9 mouse cellular contexts compared by ENCODE assay signal in the genomic region with DNA sequence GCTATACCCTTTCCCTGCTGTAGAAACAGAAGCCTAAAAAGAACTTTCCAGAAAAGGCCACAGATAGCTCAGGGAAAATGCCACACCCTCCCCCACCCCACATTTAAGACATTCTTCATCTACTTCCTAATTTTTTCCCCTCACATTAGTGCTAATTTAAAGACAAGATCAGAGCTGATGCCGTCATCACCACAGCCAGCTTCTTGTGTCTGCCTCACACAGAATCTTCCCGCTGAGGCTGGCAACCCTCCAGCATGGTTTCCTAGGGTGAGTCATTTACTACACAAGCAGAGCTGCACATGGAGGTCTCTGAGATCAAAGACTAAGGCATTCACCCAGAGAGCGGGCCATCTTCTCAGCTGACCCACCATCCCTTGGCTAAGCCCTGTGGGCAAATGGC. TPM values are rescaled to one million over a fixed set of nuclear protein-coding genes. Genes with fewer than 3 reads are reported as not detected.
DNase-seq lines count a peak whose midpoint lies in the region; ATAC-seq lines count a peak whose summit lies in the region.
"Had no signal": no experiment of that assay in that cellular context is flagged by ENCODE, and none has a peak within 500 bp of the region (broad histone marks: within the 10 kb centered on the region; RNA-seq: fewer than 3 reads in every experiment).

No protein-coding gene starts in this region.

- ATAC-seq in erythroblast, adult 5-6 weeks (replicated peaks; ENCODE audit: low FRiP score, poor library complexity, severe bottlenecking), result no peak

- DNase-seq in layer of hippocampus, adult 18-20 months (ENCODE audit: low spot score in 2 of 2), result peak; percentile 29 to 36
- no peak for DNase-seq in layer of hippocampus, adult 9-11 months
- DNase-seq in adrenal gland, adult 18-20 months (ENCODE audit: low spot score in 2 of 2), result peak; percentile 73 to 81
- DNase-seq in frontal cortex, adult 2 months (ENCODE audit: extremely low spot score in 1 of 2, low spot score in 1 of 2), result peak; percentile 38 to 79
- peak; percentile 26 for DNase-seq in lung, postnatal 25 days (ENCODE audit: low spot score)
- no peak for DNase-seq in B cell, adult 2 months
- DNase-seq in layer of hippocampus, postnatal 14 days (ENCODE audit: low spot score in 2 of 2), result no peak
- DNase-seq: liver, embryonic 13.5 days had no signal

RNA-seq across cellular contexts. Expression of gene C1qtnf2, which starts 21.5 kb away (rescaled TPM):
- total RNA-seq in layer of hippocampus, adult 18-20 months (2021), result 1 to 10 TPM in 1 of 2 experiments, under 1 TPM in 1; 0.74 to 2.0 TPM
- total RNA-seq in adrenal gland, adult 18-20 months (2021), result 1 to 10 TPM; 7.7 to 8.7 TPM
- polyA plus RNA-seq in frontal cortex, adult 2 months (2012; rRNA removed), result 3.5 TPM in 2 replicates
- 1 to 10 TPM; 3.1 to 3.6 TPM for total RNA-seq in layer of hippocampus, postnatal 14 days (2021)
- not detected in 2 replicates for total RNA-seq in erythroblast, adult 5-6 weeks (2015; ENCODE audit: low replicate concordance)
- total RNA-seq in erythroblast, adult 5-6 weeks (2017; ENCODE audit: low replicate concordance), result not detected in 2 replicates

RNA-seq across cellular contexts. Expression of gene Ccnjl, which starts 33.1 kb away (rescaled TPM):
- 1 to 10 TPM; 9.7 to 9.8 TPM for total RNA-seq in layer of hippocampus, adult 18-20 months (2021)
- total RNA-seq in adrenal gland, adult 18-20 months (2021), result 1 to 10 TPM; 1.3 to 2.5 TPM
- polyA plus RNA-seq in frontal cortex, adult 2 months (2012; rRNA removed), result 1.5 and 2.2 TPM in 2 replicates
- 1 to 10 TPM; 7.8 to 9.9 TPM for total RNA-seq in layer of hippocampus, postnatal 14 days (2021)
- not detected in 2 replicates for total RNA-seq in erythroblast, adult 5-6 weeks (2015; ENCODE audit: low replicate concordance)
- total RNA-seq in erythroblast, adult 5-6 weeks (2017; ENCODE audit: low replicate concordance), result 0.98 TPM in 1 of 2 replicates, not detected in the other

Comparison
In these comparisons a context has a peak if more than half of its experiments do, and no peak if none do; other contexts are left out.
1. DNase-seq: peak in layer of hippocampus, adult 18-20 months (2 of 2), adrenal gland, adult 18-20 months (2 of 2), frontal cortex, adult 2 months (2 of 2) and lung, postnatal 25 days (single experiment); none in layer of hippocampus, adult 9-11 months (single experiment), B cell, adult 2 months (0 of 2) and layer of hippocampus, postnatal 14 days (0 of 2).